Mouse (Mus musculus): Measurements from ENCODE around the gene Tekt2.

Gene Tekt2

DNA sequence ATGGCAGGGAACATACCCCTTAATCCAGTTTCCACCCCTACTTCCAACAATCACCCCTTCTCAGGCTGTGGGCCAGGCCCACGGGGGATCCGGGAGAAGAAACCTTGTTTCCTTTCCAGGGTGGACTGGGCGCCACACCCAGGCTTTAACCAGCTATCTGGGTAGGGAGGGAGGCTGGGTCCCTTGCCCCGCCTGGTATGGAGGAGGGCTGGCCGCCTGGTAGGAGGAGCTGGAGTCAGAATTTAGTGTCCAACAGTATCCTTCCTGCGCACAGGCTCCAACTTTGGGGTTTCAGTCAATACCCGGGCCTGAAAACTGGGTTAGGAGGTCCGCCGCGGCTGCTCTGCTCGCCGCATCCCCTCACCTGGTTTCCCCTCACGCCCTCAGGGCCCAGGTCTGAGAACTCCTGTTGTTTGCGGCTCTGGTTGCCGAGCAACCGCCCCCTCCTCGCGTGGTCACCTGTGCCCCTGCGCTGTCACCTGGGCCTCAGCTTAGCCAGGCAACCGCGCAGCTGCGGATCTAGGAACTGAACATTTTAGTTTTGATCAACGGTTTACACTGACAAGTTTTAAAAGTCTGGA, at the start of gene Tekt2:
Gene Tekt2 (minus strand): TSS at position 408 of the 581 bp plus-strand sequence.
- DNase-seq = no peak

DNA sequence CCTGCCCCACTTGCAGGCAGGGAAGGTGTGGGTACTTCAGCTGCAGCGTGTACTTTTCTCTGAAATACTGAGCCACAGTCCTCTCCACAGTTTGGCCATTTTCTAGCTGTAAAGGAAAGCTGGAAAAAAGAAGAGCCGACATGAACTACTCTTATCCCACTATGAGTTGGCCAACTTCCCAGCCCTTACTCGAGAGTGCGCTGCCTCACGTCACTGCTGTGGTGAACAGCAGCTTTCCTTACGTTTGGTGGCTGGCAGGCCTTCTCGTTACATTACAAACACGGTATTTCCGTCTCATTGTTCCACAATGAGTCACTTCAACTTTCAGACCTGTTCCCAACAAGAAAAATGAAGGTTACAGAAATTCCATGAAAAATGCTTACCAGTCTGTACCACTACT, 46.0 kb upstream of the Tekt2 start:
- no peak for DNase-seq

DNA sequence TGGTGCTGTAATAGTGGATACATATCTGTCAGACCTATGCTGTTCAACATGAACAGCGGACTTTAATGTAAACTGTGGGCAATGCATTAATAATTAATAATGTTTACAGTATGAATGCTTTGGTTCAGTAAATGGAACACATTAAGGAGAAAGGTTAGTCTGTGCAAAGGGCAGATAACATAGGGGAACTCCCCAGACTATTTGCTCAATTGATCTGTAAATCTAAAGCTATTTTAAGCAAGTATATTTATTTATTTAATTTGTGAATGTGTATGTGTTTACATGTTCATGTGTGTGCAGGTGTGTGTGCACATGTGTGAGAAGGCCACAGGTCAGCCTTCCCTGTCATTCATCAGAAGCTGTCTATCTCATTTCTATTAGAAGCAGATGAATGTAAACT, 34.6 kb upstream of the Tekt2 start:
- DNase-seq = no peak

DNA sequence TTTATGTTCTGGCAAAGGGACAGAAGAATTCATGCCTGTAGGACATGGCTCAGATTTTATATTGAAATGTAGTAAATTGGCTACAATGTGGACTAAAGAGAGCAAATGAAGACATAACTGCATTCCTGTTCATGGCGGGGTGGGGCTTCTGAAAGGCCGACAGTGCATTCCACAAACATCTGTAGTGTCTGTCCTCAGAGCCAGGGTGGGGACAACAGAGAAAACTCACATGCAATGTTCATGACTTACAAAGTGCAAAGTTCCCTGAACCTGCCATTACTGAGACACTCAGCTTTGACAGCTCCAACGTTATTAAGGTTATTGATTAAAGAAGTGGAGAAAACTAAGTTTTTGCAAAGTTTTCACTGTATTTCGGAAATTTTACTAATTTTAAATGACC, 18.0 kb upstream of the Tekt2 start:
- DNase-seq = no peak

DNA sequence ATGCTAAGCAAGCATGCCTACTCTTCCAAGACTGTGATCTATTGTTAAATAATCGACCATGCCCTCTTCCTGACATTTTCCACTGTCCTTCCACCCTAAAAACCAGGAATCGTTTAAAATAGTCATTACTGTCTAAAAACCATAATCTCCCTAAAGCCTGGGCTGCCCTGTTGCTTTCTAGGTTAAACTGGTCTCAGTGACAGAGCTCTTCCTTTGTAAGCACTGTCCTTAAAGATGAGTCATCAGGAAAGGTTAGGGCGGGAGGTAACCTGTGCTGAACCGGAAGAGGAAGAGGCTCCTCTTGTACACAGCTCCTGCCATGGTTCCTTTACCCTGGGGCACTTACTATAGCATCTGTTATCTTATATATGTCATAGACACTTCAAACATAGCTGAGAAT, 14.0 kb upstream of the Tekt2 start:
- DNase-seq = no peak

DNA sequence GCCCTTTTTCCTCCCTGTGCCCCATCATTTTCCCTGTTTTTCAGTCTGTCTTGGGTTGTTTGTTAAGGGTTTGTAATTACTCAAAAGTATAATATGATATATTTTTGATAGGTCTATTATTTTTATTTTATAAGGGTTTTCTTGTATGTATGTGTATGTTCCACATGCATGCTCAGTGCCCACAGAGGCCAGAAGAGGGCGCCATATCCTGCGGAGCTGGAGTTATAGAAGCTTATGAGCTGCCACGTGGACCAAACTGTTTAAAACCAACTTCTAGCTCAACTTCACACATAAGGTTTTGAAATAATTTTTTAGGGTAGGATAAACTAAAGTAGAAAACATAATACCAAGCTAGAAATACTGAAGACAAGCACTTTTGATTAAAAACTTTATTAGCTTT, 6.9 kb upstream of the Tekt2 start:
- DNase-seq = no peak

DNA sequence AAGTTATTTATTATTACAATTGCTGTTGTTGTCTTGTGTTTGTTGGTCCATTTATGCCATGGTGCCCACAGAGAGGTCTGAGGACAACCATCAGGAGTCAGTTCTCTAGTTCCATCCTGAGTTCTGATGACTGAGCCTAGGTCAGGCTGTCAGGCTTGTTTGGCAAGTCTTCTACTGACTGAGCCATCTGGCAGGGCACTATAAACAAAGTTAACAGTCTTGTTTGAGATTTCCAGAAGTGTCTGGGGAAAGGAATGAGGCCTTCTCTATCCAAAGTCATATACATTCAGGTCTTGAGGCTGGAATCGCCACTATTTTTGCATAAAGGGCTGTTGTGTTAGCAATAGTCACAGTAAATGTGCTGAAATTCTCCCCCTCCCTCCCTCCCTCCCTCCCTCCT, 6.3 kb upstream of the Tekt2 start:
- DNase-seq = no peak

DNA sequence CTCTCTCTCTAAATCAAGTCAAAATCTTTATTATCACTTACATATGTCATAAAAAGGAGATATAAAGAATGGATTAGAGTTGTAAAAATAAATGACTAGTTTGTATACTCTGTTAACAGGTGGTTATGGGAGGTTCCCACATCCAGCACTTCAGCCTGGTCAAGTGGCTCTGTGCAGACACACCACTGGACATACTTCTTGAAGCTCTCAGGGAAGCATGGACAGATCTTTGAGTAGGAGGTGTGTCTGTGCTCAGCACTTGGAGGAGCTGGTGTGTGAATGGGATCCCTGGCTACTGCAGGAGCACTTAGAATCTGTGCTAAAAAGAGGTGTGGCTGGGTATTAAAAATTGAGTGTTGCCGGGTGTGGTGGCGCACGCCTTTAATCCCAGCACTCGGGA, 4.8 kb upstream of the Tekt2 start:
- DNase-seq = no peak

DNA sequence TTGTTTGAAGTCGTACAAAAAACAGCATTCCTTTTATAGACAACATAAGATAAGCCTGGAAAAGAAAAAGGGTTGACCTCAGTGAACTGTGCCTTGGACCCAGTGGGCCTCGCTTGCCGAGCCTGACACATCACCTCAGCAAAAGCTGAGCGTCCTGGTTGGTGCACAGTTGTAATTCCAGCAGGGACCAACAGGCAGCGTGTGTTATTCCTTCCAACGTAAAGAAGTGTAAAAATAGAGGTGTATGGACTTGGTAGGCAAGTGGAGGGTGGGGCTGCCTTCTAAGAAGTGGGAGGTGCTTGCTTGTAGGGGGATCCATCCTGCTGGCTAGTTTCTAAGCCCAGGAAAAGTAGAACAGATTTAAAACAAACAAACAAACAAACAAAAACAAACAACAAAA, 548 bp upstream of the Tekt2 start:
- no peak for DNase-seq

DNA sequence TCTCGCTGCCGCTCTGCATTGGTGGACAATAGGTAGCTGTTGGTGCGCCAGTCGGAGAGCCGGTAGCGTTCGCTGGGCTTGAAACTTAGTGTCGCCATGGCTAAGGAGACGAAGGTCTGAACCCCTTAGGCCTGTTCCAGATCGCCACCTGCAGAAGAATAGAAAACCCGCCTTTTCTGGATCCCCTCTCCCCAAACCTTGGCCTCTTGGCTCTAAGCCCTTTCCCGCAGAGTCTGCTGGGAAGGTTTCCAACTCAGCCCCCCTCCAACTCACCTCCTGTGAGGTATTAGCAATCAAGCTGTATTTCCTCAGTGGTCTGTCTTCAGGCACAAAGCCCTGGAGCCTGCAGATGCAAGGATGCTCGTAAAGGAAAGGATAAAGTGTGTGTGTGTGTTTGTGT, 627 bp downstream of the Tekt2 start:
- DNase-seq = no peak

DNA sequence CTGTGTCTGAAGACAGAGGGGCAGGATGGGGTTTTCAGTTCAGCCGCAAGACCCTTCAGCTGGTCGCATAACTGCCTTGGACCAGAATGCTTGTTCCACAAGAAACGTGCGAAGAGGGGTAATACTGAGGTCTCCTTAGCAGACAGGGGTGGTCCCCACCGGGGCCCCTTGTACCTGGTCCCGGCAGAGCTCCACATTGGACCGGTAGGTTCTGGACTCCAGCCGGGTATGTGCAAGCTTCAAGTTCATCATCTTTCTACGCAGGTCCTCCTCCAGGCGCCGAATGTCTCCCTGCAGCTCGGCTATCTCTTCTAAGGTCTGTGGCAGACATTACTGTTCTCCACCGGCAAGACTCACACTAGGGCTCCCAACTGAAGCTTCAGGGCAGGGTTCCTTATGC, 2.8 kb downstream of the Tekt2 start:
- no peak for DNase-seq

DNA sequence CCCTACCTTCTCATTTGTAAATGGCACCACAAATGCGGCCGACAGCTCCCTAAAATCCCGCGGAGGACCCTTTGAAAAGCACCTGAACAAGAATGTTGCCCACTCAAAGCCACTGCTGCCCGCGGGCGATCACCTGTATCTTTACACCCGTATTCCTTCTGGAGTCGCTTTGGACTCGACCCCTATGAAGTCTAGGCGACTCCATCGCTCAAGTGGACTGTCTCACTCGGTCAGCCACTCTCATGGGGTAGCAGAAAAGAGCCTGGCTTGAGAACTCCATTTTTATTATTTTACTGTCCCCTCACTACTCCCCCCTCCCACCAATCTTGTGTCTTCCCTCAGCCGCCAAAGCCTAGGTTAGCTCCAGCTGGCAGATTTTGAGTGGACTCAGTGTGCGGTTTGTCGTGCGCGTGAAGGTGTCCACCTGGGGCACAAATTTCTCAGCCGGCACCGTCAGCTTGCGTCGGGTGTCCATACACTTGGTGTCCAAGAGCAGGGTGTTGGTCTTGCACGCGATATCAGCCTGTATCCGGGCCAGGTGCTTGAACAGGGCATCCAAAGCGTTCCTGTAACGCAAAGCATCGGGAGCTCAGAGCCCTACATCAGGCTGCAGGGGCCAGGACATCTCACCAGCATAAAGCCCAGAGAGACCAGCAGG, 3.5 kb downstream of the Tekt2 start:
- DNase-seq = no peak

DNA sequence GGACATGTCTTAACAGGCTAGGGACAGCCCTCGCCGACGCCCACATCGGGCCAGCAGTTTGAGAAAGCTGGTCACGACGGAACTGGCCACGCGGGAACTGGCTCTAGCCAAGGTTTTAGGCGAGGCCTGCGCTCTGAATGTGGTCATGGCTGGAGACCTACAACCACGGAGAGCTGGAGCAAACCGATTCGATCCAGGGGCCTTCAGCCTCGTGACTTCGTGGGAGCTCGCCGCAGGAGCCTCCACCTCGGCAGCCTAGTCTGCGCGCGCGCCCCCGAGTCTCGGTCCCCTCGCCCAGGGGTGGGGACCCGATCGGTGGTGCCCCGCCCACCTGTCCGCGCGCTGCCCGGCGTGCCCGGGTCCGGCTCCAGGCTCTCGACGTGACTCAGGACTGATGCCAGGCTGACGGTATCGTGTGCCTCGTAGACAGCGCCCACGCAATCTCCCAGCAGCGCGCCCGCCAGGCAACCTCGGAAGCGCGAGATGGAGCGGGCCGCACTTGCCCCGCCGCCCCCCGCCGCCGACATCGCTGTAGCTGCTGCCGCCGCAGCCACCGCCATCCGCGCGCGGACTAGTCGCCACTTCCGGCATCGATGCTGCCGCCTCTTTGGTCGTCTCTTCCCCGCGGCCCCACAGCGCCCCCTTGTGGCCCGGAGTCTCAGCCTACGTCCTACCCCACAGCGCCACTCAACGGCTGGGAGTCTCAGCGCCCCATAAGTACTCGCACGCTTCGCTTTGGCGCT, 4.2 kb downstream of the Tekt2 start, which contains the start of gene Adprhl2:
Gene Adprhl2 (minus strand): TSS at position 593 of the 743 bp plus-strand sequence.
- peak; percentile 98 for DNase-seq

DNA sequence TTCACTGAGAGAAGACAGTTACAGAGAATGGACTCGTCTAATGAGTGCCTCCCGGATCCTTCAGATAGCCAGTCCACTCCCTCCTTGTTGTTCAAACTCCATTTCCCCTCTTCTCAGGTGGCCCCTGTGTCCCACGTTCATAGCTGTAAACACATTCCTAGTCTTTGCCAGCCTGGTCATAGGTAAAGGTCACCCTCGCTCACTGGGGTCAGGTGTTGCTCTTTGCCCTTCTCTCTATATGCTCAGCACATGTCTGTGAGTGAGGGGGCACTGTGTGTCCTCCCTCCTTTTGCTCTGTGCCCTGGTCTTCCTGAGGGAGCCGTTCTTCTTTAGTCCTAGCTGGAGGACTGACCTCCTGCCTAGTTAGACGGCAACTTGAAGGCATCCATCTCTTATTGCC, 5.7 kb downstream of the Tekt2 start:
- no peak for DNase-seq

DNA sequence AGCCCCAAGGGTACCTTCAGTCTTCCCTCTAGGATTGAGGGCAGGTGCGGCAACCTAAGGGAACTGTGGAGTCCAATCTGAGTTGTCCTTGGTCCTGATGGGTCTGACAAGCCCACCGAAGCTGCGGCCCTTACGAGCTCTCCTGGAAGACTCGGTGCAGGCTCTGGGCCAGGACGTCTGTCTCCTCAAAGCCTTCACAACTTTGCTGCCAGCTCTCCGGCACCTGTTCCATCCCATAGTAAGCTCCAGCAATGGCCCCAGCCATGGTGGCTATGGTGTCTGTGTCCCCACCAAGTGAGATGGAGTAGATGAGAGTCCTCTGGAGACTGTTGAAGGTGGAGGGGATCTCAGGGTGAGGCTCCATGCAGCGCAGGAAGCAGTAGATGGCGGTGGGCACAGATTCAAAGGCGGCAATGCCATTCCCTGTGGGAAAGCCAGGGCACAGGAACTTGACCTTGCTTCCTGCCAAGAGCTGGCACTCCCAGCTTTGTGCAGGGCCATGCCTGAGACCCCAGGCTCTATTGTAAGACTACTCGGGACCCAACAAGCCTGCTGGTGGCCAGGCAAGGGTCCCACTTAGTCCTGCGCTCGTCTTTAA, 8.9 kb downstream of the Tekt2 start:
- no peak for DNase-seq

DNA sequence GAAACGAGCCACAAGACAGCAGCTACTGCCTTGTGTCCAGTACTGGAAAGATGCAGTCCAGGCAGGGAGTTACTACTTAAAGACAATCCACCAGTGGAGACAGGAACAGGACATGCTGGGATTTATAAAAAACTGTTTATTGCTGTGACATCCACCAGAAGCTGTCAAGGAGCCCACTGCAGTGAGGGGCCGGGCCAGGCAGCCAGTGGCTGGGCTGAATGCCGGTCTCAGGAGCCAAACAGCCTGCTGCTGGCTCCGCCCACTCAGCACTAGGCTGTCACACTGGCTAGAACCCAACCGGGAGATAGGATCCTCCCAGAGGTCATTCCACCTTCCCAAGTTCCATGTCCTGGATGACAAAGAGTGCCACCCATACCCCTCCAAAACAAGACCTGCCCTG, 9.6 kb downstream of the Tekt2 start:
- DNase-seq = no peak

DNA sequence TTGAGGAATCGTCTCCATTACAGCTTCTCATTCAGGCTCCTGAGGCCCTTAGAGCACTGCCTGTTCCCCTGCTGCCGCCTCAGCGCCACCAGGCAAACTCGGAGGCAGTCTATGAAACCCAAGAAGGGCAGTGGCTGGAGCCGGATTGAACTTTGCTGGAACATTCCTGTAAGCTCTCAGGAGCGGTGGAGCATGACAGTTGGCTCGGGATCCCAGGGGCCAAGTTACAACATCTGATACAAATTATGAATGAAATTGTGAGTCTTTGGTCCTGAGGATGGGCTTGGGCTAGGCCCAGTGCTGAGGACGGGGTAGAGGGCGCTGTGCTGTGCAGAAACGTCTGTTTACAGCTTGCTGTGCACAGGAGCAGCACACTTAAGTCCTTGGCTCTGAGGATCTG, 11.1 kb downstream of the Tekt2 start:
- DNase-seq = no peak

DNA sequence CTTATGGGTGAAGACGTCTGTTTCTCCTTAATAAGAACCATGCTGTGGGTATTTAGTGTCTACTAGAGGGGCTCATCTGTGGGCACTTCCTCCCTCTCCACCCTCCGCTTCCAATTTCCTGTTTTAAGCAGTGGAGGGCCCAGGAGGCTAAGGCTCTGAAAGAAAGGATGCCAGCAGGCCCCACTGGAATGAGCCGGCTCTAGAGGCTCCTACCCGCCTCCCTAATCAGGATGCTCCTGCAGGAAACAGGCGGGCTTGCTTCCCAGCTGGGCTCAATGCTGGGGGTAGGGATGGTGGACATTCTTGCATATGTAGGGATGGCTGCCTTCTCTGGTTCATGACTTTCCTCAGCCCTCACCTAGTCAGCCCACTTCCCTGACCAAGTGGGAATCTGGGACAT, 12.3 kb downstream of the Tekt2 start:
- DNase-seq = no peak

DNA sequence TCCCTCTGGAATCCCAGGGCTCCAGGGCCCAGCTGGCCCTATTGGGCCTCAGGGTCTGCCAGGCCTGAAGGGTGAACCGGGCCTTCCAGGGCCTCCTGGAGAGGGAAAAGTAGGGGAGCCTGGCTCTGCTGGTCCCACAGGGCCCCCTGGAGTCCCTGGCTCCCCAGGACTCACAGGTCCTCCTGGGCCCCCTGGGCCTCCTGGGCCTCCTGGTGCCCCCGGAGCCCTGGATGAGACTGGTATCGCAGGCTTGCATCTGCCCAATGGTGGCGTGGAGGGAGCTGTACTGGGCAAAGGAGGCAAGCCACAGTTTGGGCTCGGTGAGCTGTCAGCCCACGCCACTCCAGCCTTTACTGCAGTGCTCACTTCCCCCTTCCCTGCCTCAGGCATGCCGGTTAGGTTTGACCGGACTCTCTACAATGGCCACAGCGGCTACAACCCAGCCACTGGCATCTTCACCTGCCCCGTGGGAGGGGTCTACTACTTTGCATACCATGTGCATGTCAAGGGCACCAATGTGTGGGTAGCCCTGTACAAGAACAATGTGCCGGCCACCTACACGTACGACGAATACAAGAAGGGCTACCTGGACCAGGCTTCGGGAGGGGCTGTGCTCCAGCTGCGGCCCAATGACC, 13.8 kb downstream of the Tekt2 start:
- no peak for DNase-seq

DNA sequence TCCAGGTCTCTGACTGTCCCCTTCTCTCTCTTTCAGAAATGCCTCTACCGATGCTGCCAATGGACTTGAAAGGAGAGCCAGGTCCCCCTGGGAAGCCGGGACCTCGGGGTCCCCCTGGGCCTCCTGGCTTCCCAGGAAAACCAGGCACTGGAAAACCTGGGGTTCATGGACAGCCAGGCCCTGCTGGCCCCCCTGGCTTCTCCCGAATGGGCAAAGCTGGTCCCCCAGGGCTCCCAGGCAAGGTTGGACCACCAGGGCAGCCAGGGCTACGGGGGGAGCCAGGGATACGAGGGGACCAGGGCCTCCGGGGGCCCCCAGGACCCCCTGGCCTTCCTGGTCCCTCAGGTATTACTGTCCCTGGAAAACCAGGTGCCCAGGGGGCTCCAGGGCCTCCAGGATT, 15.1 kb downstream of the Tekt2 start:
- no peak for DNase-seq

DNA sequence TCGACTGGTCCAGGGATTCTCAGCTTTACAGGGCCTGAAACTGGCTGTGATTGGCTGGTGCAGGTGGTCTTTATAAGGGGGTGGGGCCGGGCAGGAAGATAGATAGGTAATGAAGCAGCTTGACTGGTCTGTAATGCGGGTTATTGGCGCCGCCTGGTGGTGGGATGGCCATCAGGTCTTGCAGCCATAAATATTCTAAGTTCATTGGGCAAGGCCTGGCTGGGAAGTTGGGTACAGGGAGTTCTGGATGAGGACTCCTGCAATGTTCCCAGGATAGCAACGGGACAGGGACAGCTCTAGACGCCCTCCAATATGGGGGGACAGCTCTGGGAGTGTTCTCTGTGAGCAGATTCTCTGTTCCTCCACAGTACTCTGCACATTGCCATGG, 15.6 kb downstream of the Tekt2 start:
- peak; percentile 91 for DNase-seq

DNA sequence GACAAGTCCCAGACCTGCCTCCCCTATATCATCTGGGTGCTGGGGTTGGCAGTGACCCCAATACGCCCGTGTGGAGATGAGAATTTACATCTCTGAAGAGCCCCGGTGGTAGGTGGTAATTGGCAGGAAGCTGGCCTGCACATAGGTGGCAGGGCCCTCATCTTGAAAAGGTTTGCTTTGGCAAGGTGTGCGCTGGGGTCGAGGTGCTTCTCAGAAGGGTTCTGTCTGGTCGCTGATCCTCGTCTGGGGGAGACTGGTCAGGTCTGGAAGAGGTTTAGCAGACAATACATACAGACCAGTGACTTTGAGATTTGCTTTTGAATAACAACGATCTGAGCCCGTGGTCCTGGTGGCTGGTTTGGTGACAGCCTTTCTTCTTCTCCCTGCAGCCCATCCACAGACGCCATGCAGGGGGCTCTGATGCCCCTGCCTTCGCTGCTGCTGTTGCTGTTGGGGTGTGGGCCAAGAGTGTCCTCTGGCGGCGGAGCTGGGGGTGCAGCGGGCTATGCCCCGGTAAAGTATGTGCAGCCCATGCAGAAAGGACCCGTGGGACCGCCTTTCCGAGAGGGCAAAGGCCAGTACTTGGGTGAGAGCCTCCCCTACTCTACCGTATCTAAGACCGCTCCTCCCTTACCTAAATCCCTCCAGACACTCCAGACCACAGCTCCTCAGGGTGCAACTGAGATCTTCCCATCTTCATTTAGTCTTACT, 16.1 kb downstream of the Tekt2 start:
- no peak for DNase-seq

DNA sequence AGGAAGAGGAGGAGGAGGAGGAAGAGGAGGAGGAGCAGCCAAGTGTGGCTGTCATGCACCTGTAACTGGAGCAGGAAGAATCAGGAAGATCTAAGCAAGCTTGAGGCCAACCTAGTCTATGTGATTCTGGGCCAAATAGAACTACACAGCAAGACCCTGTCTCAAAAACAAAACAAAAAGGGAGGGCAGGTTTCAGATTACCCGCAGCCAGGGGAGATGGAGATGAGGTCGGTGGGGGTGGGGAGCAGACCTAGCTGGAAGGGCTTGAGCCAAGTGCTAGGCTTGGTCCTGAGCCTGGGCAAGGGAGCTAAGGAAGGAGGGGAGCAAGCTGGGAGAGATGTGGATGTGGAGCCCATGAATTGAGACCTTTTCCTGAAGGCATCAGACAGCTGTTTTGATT, 18.7 kb downstream of the Tekt2 start:
- no peak for DNase-seq
